Mouse (Mus musculus) duodenum, adult 2 months (tissue): ENCODE measurements around the gene Degs2. TPM values are rescaled to one million over a fixed set of nuclear protein-coding genes. Genes with fewer than 3 reads are reported as not detected.

Experiments used
- polyA plus RNA-seq: library from polyadenylated mRNA; depleted of rRNA; stranded (reverse); fragments of >200 nt; gene quantifications from 2 replicates; pipeline ENCODE4 v1.2.3, GENCODE M21; 2012; ENCODE audit warnings: low replicate concordance; rRNA removed

Degs2 gene
- 195 and 448 TPM in 2 replicates for polyA plus RNA-seq

DNA sequence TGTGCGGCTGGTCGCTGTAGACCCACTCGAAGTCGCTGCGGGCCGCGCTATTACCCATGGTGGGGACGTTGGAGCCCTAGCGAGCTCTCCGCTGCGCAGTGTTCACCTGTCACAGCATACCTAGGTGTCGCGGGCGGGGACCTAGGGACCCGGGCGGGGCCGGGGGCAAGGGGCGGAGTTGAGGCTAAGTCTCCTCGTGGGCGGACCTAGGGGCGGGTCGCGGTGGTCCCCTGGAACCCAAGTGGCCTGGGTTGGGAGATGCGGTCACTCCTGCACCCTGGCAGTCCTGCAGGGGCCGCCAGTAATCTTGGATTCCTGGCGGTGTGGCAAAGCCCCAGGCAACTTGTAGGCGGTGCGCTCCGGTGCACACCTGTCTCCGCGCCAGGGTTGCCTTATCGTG, at the start of gene Degs2:
Gene Degs2, minus strand, starts transcription at position 131 of the 400 bp plus-strand sequence.

Other genes with a start within 250 kb of the Degs2 start
- 13.7 and 14.8 TPM in 2 replicates for gene Evl, start 147.6 kb downstream of the Degs2 start, polyA plus RNA-seq
- 8.6 and 13.8 TPM in 2 replicates for gene Yy1, start 90.7 kb upstream of the Degs2 start, polyA plus RNA-seq
- gene Slc25a29, start 133.6 kb upstream of the Degs2 start, polyA plus RNA-seq, result 5.5 and 5.6 TPM in 2 replicates
- gene Slc25a47, start 133.7 kb upstream of the Degs2 start, polyA plus RNA-seq, result 7.3 and 12.1 TPM in 2 replicates
- gene Wdr25, start 191.3 kb upstream of the Degs2 start, polyA plus RNA-seq, result 3.3 and 4.9 TPM in 2 replicates
- 55.3 and 67.4 TPM in 2 replicates for gene Wars, start 191.9 kb upstream of the Degs2 start, polyA plus RNA-seq